Mouse (Mus musculus) heart, embryonic 16.5 days (tissue): Measurements from ENCODE around the gene Rnase12. TPM values are rescaled to one million over a fixed set of nuclear protein-coding genes. Genes with fewer than 3 reads are reported as not detected.

Source experiments
- ATAC-seq: fragments of 200-750 bp; cut with Nextera tagmentation; replicated peaks from 2 replicates; pipeline ENCODE4 v1.8.0; 2017; ENCODE audit warnings: moderate number of reproducible peaks; ENCODE audit not compliant: insufficient read depth, low FRiP score; ENCODE audit errors: extremely low read depth
- H3K27ac ChIP-seq: fragments of 300-500 bp; sonication (generic); 2 replicates; pipeline ENCODE4 v1.5.1; 2014; ENCODE audit warnings: mild to moderate bottlenecking, low read length, control low read depth, moderate library complexity
- H3K27me3 ChIP-seq: fragments of 300-500 bp; sonication (generic); 2 replicates; pipeline ENCODE4 v1.6.1; 2014; ENCODE audit warnings: low read length, mixed read lengths; ENCODE audit not compliant: control insufficient read depth, insufficient read depth
- H3K36me3 ChIP-seq: fragments of 300-500 bp; sonication (generic); 2 replicates; pipeline ENCODE4 v1.6.1; 2014; ENCODE audit not compliant: control insufficient read depth, insufficient read depth
- H3K4me1 ChIP-seq: fragments of 300-500 bp; sonication (generic); 2 replicates; pipeline ENCODE4 v1.6.1; 2014; ENCODE audit warnings: low read length, mixed read lengths; ENCODE audit not compliant: control insufficient read depth, insufficient read depth
- H3K4me2 ChIP-seq: fragments of 300-500 bp; sonication (generic); 2 replicates; pipeline ENCODE4 v1.6.1; 2014; ENCODE audit warnings: low read depth, mild to moderate bottlenecking, control low read depth, low read length
- H3K4me3 ChIP-seq: fragments of 300-500 bp; sonication (generic); 2 replicates; pipeline ENCODE4 v1.5.1; 2014; ENCODE audit warnings: mild to moderate bottlenecking, control low read depth, low read length
- H3K9ac ChIP-seq: fragments of 300-500 bp; sonication (generic); 2 replicates; pipeline ENCODE4 v1.6.1; 2014; ENCODE audit warnings: low read length, control low read depth
- H3K9me3 ChIP-seq: fragments of 300-500 bp; sonication (generic); replicated peaks from 2 replicates; pipeline ENCODE4 v1.6.1; 2016; ENCODE audit warnings: low read length; ENCODE audit not compliant: control insufficient read depth
- WGBS: fragments of 180-500 bp; shearing (Covaris S2); extraction: QIAGEN DNeasy Blood & Tissue Kit; methylation state at CpG from one replicate; pipeline ENCODE4 v1.1.7; 2014; 5-methylcytosine and 5-hydroxymethylcytosine counted together
- polyA plus RNA-seq: library from polyadenylated mRNA; unstranded; fragments of >200 nt; fragmentation: Nextera tagmentation; extraction: Ambion mirVana; gene quantifications from 2 replicates; pipeline ENCODE4 v1.2.1, GENCODE M21; 2015

Rnase12 gene
- polyA plus RNA-seq, 1 experiment from 2014 or later, result not detected

- Histone ChIP-seq H3K4me1 (no peaks in the 10 kb centered on the region), H3K27me3 (no peaks in the 10 kb centered on the region), H3K36me3 (no peaks in the 10 kb centered on the region), H3K9ac (no peak within 1 kb of the TSS), H3K27ac (no peak within 1 kb of the TSS), H3K4me2 (no peak within 1 kb of the TSS), H3K9me3 (no peaks in the 10 kb centered on the region), H3K4me3 (no peak within 1 kb of the TSS)
- WGBS, result 85% methylated on average over 3 of the region's 3 CpGs
- ATAC-seq, result no peak
Measured at GRCm38 (mm10) chr14:51074335-51074734, 16.9 kb upstream of the Rnase12 start, which contains the start of gene Olfr750. Gene Olfr750 (minus strand): TSS chr14:51074435.

- Histone ChIP-seq H3K27me3 (no peaks in the 10 kb centered on the region), H3K36me3 (no peaks in the 10 kb centered on the region), H3K4me2 (no peak overlapping the region), H3K9me3 (no peaks in the 10 kb centered on the region), H3K4me1 (peaks cover 4% of the 10 kb centered on the region; the same call in 1 of the 2 replicates), H3K4me3 (no peak overlapping the region), H3K27ac (no peak overlapping the region), H3K9ac (no peak overlapping the region)
- 81% methylated on average over 2 of the region's 2 CpGs for WGBS
- ATAC-seq, result no peak
Measured at GRCm38 (mm10) chr14:51069617-51070016, 12.2 kb upstream of the Rnase12 start.

GRCm38 (mm10) chr14:51068956-51069355, 11.5 kb upstream of the Rnase12 start:
- no peak for ATAC-seq
- no peak overlapping the region for H3K4me3 ChIP-seq
- H3K4me2 ChIP-seq, result no peak overlapping the region
- H3K36me3 ChIP-seq, result no peaks in the 10 kb centered on the region
- 77% methylated on average over 5 of the region's 5 CpGs for WGBS
- no peak overlapping the region for H3K27ac ChIP-seq
- H3K9me3 ChIP-seq, result no peaks in the 10 kb centered on the region
- no peak overlapping the region for H3K9ac ChIP-seq
- H3K4me1 ChIP-seq, result peaks cover 4% of the 10 kb centered on the region; the same call in 1 of the 2 replicates
- no peaks in the 10 kb centered on the region for H3K27me3 ChIP-seq

- no peaks in the 10 kb centered on the region for H3K27me3 ChIP-seq
- no peak overlapping the region for H3K4me2 ChIP-seq
- H3K27ac ChIP-seq, result no peak overlapping the region
- H3K4me1 ChIP-seq, result peaks cover 2% of the 10 kb centered on the region; the same call in 1 of the 2 replicates
- no peaks in the 10 kb centered on the region for H3K9me3 ChIP-seq
- H3K9ac ChIP-seq, result no peak overlapping the region
- 86% methylated on average over 5 of the region's 5 CpGs for WGBS
- no peak overlapping the region for H3K4me3 ChIP-seq
- H3K36me3 ChIP-seq, result no peaks in the 10 kb centered on the region
- no peak for ATAC-seq
Measured at GRCm38 (mm10) chr14:51060761-51061160, 3.3 kb upstream of the Rnase12 start.

GRCm38 (mm10) chr14:51054243-51055237, 2.9 kb downstream of the Rnase12 start:
- H3K9me3 ChIP-seq, result no peaks in the 10 kb centered on the region
- H3K4me1 ChIP-seq, result peaks cover 5% of the 10 kb centered on the region; the same call in 1 of the 2 replicates
- WGBS, result 69% methylated on average over 13 of the region's 13 CpGs
- no peak overlapping the region for H3K4me2 ChIP-seq
- H3K9ac ChIP-seq, result no peak overlapping the region
- H3K36me3 ChIP-seq, result no peaks in the 10 kb centered on the region
- ATAC-seq, result no peak
- no peaks in the 10 kb centered on the region for H3K27me3 ChIP-seq
- no peak overlapping the region for H3K4me3 ChIP-seq
- H3K27ac ChIP-seq, result no peak overlapping the region

- 75% methylated on average over 5 of the region's 5 CpGs for WGBS
- Histone ChIP-seq H3K27ac (no peak overlapping the region), H3K9me3 (no peaks in the 10 kb centered on the region), H3K4me3 (no peak overlapping the region), H3K4me1 (peaks cover 5% of the 10 kb centered on the region; the same call in 1 of the 2 replicates), H3K36me3 (no peaks in the 10 kb centered on the region), H3K27me3 (no peaks in the 10 kb centered on the region), H3K4me2 (no peak overlapping the region), H3K9ac (no peak overlapping the region)
- ATAC-seq, result no peak
Measured at GRCm38 (mm10) chr14:51053176-51053575, 4.3 kb downstream of the Rnase12 start.

GRCm38 (mm10) chr14:51051941-51052340, 5.5 kb downstream of the Rnase12 start:
- Histone ChIP-seq H3K9ac (no peak overlapping the region), H3K4me2 (no peak overlapping the region), H3K9me3 (no peaks in the 10 kb centered on the region), H3K27me3 (no peaks in the 10 kb centered on the region), H3K27ac (no peak overlapping the region), H3K4me1 (0 out of 2 replicates have a peak, but pooled peaks cover 3% of the 10 kb centered on the region), H3K4me3 (no peak overlapping the region), H3K36me3 (no peaks in the 10 kb centered on the region)
- 48% methylated on average over 5 of the region's 5 CpGs for WGBS
- no peak for ATAC-seq

GRCm38 (mm10) chr14:51050063-51050462, 7.4 kb downstream of the Rnase12 start, which contains the start of gene Rnase11:
Gene Rnase11 (minus strand): TSS chr14:51050163.
- no peak within 1 kb of the TSS for H3K4me2 ChIP-seq
- H3K27me3 ChIP-seq, result no peaks in the 10 kb centered on the region
- ATAC-seq, result no peak
- 79% methylated on average over 2 of the region's 2 CpGs for WGBS
- H3K9me3 ChIP-seq, result no peaks in the 10 kb centered on the region
- H3K27ac ChIP-seq, result no peak within 1 kb of the TSS
- no peaks in the 10 kb centered on the region for H3K36me3 ChIP-seq
- no peak within 1 kb of the TSS for H3K4me3 ChIP-seq
- 0 out of 2 replicates have a peak, but pooled peaks cover 3% of the 10 kb centered on the region for H3K4me1 ChIP-seq
- H3K9ac ChIP-seq, result no peak within 1 kb of the TSS

- Histone ChIP-seq H3K27me3 (no peaks in the 10 kb centered on the region), H3K9ac (no peak overlapping the region), H3K4me2 (no peak overlapping the region), H3K9me3 (no peaks in the 10 kb centered on the region), H3K36me3 (no peaks in the 10 kb centered on the region), H3K4me1 (0 out of 2 replicates have a peak, but pooled peaks cover 3% of the 10 kb centered on the region), H3K4me3 (no peak overlapping the region), H3K27ac (no peak overlapping the region)
- no peak for ATAC-seq
- WGBS, result 31% methylated on average over 5 of the region's 5 CpGs
Measured at GRCm38 (mm10) chr14:51047846-51048245, 9.6 kb downstream of the Rnase12 start.
